Mouse (Mus musculus) ES-E14 (cell line): ENCODE measurements around the gene Tiam1. TPM values are rescaled to one million over a fixed set of nuclear protein-coding genes. Genes with fewer than 3 reads are reported as not detected.
A peak's percentile ranks its signal among the peaks of the same experiment; 100 is the strongest.

Experiments used
- DNase-seq: peaks from one replicate; pipeline ENCODE4 v3.0.0-alpha.2; 2013; ENCODE audit warnings: low read depth, low spot score
- H3K27ac ChIP-seq: 2 replicates; pipeline ENCODE4 v1.5.1; 2012; ENCODE audit warnings: low read depth, mild to moderate bottlenecking, low read length, moderate library complexity, mixed read lengths; ENCODE audit not compliant: poor library complexity, insufficient read depth, severe bottlenecking
- H3K36me3 ChIP-seq: 2 replicates; pipeline ENCODE4 v1.6.1; 2012; ENCODE audit warnings: mild to moderate bottlenecking, low read length, moderate library complexity, mixed read lengths; ENCODE audit not compliant: control insufficient read depth, poor library complexity, insufficient read depth, severe bottlenecking
- H3K4me1 ChIP-seq, 2 experiments: fragments of 150-350 bp in 1 of 2; sonication (generic) in 1 of 2; 2 replicates each; pipeline ENCODE4 v1.6.1; 2012; ENCODE audit warnings: low read length in 2 of 2, mild to moderate bottlenecking in 1 of 2, mixed read lengths in 1 of 2; ENCODE audit not compliant: control insufficient read depth in 2 of 2, insufficient read depth in 2 of 2, poor library complexity in 1 of 2
- H3K4me3 ChIP-seq, 2 experiments: fragments of 150-350 bp in 1 of 2; sonication (generic) in 1 of 2; 2 replicates each; pipeline ENCODE4 v1.5.1; 2012; ENCODE audit warnings: low read length in 2 of 2, low read depth in 1 of 2, mild to moderate bottlenecking in 1 of 2, mixed read lengths in 1 of 2; ENCODE audit not compliant: insufficient read depth in 1 of 2, poor library complexity in 1 of 2, severe bottlenecking in 1 of 2
- H3K9ac ChIP-seq: 2 replicates; pipeline ENCODE4 v1.6.1; 2012; ENCODE audit warnings: low read depth, mild to moderate bottlenecking, low read length, mixed read lengths; ENCODE audit not compliant: poor library complexity, insufficient read depth, severe bottlenecking
- H3K9me3 ChIP-seq: fragments of 150-350 bp; sonication (generic); 2 replicates; pipeline ENCODE4 v1.6.1; 2012; ENCODE audit warnings: low read depth, mild to moderate bottlenecking, low read length; ENCODE audit not compliant: control insufficient read depth, insufficient read depth
- CHD2 ChIP-seq: IDR thresholded peaks from 2 replicates; pipeline ENCODE4 v1.6.1; 2014; ENCODE audit warnings: mild to moderate bottlenecking, low read depth, low read length, inconsistent platforms
- HCFC1 ChIP-seq: IDR thresholded peaks from 2 replicates; pipeline ENCODE4 v1.6.1; 2012; ENCODE audit warnings: low read length, inconsistent platforms, borderline replicate concordance; ENCODE audit not compliant: insufficient read depth
- MAFK ChIP-seq: IDR thresholded peaks from 2 replicates; pipeline ENCODE4 v1.6.1; 2014; ENCODE audit warnings: mild to moderate bottlenecking, low read depth, low read length, inconsistent platforms; ENCODE audit not compliant: insufficient read depth
- ZC3H11A ChIP-seq: IDR thresholded peaks from 2 replicates; pipeline ENCODE4 v1.6.1; 2012; ENCODE audit warnings: low read depth, mild to moderate bottlenecking, inconsistent platforms, low read length, borderline replicate concordance
- ZNF384 ChIP-seq: IDR thresholded peaks from 2 replicates; pipeline ENCODE4 v1.6.1; 2012; ENCODE audit warnings: low read depth, low read length, inconsistent platforms
- in situ Hi-C, 2 experiments: fragments of 600-800 bp; cut with MboI; formaldehyde crosslinking; loops; one replicate each; pipeline ENCODE4 v1.15.1; 2025; ENCODE audit warnings: low sequenced_read_pairs in 2 of 2, inconsistent platforms in 1 of 2; ENCODE audit not compliant: unreplicated experiment in 2 of 2
- total RNA-seq: library from RNA; depleted of rRNA; stranded (reverse); fragments of 300-350 nt; gene quantifications from 2 replicates; pipeline ENCODE4 v1.2.3, GENCODE M21; 2012

Gene Tiam1
- total RNA-seq, 1 experiment: 15.7 TPM

DNA sequence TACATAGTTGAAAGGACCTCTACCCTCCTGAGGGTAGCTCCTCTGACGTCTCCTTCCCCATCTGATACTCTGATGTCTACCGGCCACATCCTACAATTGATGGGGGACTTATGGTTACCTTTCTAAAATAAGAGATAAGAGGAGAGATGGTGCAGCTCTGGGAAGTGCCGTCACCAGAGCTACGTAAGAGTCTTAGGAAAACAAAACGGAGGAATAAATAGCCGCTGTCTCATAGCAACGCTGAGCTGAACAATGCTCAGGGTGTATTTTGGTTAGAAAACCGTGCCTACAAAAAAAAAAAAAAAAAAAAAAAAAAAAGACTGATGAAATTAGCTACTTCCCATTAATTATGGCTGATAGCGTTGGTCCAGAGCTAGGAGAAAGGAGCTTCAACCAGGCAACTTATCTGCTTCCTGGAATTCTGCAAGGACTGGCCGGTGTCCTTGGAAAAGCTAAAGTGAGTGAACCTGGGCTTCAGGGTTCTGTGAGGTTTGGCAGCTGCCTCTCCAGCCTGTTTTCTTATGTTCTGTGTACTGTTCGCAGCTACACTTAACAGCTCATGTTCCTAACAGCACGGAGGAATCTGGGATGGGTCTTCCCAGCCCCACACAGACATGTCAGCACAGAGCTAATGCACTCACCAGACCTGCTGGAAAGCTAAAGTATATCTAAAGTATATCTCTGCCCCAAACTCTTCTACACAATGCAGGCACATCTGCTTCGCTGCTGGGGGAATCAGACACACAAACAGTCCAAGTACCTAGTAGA lies 26.5 kb upstream of the Tiam1 start:
- no peaks in the 10 kb centered on the region for H3K36me3 ChIP-seq
- TF ChIP-seq MAFK (no peak), ZNF384 (no peak), HCFC1 (no peak), ZC3H11A (no peak), CHD2 (no peak)
- H3K9me3 ChIP-seq: no peaks in the 10 kb centered on the region
- no peak overlapping the region for H3K4me3 ChIP-seq
- in situ Hi-C loops: no loop called here
- no peak overlapping the region for H3K27ac ChIP-seq
- no peak overlapping the region for H3K9ac ChIP-seq
- DNase-seq: no peak
- H3K4me1 ChIP-seq: peaks cover 5 to 8% of the 10 kb centered on the region in 2 experiments

DNA sequence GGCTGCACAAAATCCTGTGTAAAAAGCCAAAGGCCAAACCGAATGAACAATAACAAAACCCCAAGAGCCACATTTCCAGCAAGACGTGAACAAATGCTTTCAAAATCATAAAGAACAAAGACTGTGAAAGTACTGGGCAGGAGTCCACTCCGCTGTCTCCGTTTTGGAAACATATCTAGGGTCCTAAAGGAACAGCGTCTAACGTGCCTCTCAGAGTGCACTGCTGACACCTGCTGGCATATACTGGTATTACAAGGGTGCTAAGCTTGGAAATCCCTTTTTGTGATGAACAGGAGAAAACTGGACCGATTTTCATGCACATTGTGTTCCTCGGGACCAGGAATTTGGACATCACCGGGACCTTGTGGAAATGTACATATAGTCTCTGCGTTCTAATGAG lies 24.1 kb upstream of the Tiam1 start:
- Histone ChIP-seq H3K27ac (no peak overlapping the region), H3K4me3 (no peak overlapping the region), H3K36me3 (no peaks in the 10 kb centered on the region), H3K9me3 (no peaks in the 10 kb centered on the region), H3K4me1 (peaks cover 17 to 20% of the 10 kb centered on the region in 2 experiments), H3K9ac (no peak overlapping the region)
- in situ Hi-C loops: no loop called here
- TF ChIP-seq MAFK (no peak), ZC3H11A (peak; percentile 99)
- peak; percentile 87 for DNase-seq

DNA sequence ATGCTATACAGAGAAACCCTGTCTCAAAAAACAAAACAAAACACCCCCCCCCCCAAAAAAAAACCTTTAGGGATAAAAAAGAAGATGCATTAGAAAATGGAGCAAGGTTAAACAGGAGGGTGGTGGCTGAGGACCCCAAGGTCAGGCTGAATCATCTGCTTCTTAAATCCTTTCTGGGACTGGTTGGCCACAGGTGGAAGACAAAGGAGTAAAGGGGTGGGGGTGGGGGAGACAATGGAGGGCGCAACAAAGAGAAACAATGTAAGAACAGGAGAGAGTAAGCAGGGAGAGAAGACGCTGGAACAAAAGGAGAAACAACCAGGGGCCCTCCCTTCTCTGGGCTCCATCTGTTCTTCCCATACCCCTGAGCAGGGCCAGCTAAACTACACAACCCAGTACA lies 21.9 kb upstream of the Tiam1 start:
- H3K36me3 ChIP-seq: no peaks in the 10 kb centered on the region
- H3K9me3 ChIP-seq: no peaks in the 10 kb centered on the region
- H3K9ac ChIP-seq: no peak overlapping the region
- TF ChIP-seq ZC3H11A (no peak), CHD2 (peak; percentile 54; the same call in 1 of the 2 replicates)
- DNase-seq: peak; percentile 76
- no peak overlapping the region for H3K4me3 ChIP-seq
- no peak overlapping the region for H3K27ac ChIP-seq
- in situ Hi-C loops: no loop called here
- peaks cover 17 to 20% of the 10 kb centered on the region in 2 experiments for H3K4me1 ChIP-seq

GRCm38 (mm10) chr16:90164942-90165341 lies 21.4 kb upstream of the Tiam1 start:
- in situ Hi-C loops: no loop called here

DNA sequence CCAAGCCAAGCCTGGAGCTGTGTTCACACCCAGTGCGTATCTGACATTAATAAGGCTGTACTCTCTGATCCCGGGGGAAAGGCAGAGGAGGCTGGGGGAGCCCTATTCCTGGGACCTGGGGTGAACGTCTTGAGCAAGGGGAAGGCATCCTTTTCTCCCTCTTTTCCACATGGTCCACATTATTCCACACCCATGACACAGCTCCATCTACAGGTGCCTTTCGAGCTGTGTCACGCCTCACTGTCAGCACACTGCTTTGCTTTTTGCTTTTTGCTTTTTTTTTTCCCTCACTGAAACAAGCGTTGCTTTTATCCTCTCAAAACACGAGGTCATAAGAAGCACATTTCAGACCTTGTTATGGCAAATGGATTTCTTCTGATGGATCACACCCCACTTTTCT lies 11.5 kb upstream of the Tiam1 start:
- H3K4me3 ChIP-seq: no peak overlapping the region

More at GRCm38 (mm10) chr16:90164942-90165341, 21.4 kb upstream of the Tiam1 start:
- Histone ChIP-seq H3K9ac (no peak overlapping the region), H3K9me3 (no peaks in the 10 kb centered on the region), H3K36me3 (no peaks in the 10 kb centered on the region), H3K27ac (no peak overlapping the region), H3K4me1 (peaks cover 17 to 20% of the 10 kb centered on the region in 2 experiments), H3K4me3 (no peak overlapping the region)
- TF ChIP-seq ZC3H11A: no peak
- no peak for TF ChIP-seq CHD2
- TF ChIP-seq ZNF384: peak; percentile 88; the same call in 1 of the 2 replicates
- DNase-seq: no peak

More for the DNA sequence above, 11.5 kb upstream of the Tiam1 start:
- Histone ChIP-seq H3K27ac (no peak overlapping the region), H3K9ac (no peak overlapping the region), H3K36me3 (no peaks in the 10 kb centered on the region), H3K9me3 (no peaks in the 10 kb centered on the region), H3K4me1 (peaks cover 12 to 18% of the 10 kb centered on the region in 2 experiments)
- TF ChIP-seq MAFK (no peak), HCFC1 (no peak), ZC3H11A (no peak), ZNF384 (no peak), CHD2 (no peak)
- in situ Hi-C loops: no loop called here
- DNase-seq: no peak
